Comparison of ENCODE assay signal across 9 mouse cellular contexts in genomic region chr15:9455241-9455640, GRCm38 (mm10). TPM values are rescaled to one million over a fixed set of nuclear protein-coding genes. Genes with fewer than 3 reads are reported as not detected.
DNase-seq lines count a peak whose midpoint lies in the region; ATAC-seq lines count a peak whose summit lies in the region.
"Had no signal": no experiment of that assay in that cellular context is flagged by ENCODE, and none has a peak within 500 bp of the region (broad histone marks: within the 10 kb centered on the region; RNA-seq: fewer than 3 reads in every experiment).

No protein-coding gene starts in this region.

- no peaks in the 10 kb centered on the region for H3K36me3 ChIP-seq in liver, embryonic 15.5 days (replicated peaks)
- H3K36me3 ChIP-seq in neural tube, embryonic 13.5 days, result no peaks in the 10 kb centered on the region

- H3K4me2 ChIP-seq in liver, embryonic 15.5 days, result no peak overlapping the region
- no peak overlapping the region for H3K4me2 ChIP-seq in neural tube, embryonic 13.5 days

- H3K9me3 ChIP-seq in liver, embryonic 15.5 days (replicated peaks), result no peaks in the 10 kb centered on the region
- no peaks in the 10 kb centered on the region for H3K9me3 ChIP-seq in neural tube, embryonic 13.5 days

- 40% methylated on average over 4 of the region's 4 CpGs for WGBS in liver, embryonic 15.5 days (ENCODE audit: insufficient replicate concordance)
- 76% methylated on average over 4 of the region's 4 CpGs for WGBS in neural tube, embryonic 13.5 days

- H3K27ac ChIP-seq in liver, embryonic 15.5 days (replicated peaks), result no peak overlapping the region
- H3K27ac ChIP-seq in neural tube, embryonic 13.5 days (replicated peaks), result no peak overlapping the region

- DNase-seq in urinary bladder, postnatal 14 days (ENCODE audit: low spot score), result peak; percentile 4
- no peak for DNase-seq in urinary bladder, postnatal 10 days (ENCODE audit: low spot score)
- DNase-seq in cerebellum, postnatal 10 days, result peak; percentile 68 to 73
- peak; percentile 11 to 16 for DNase-seq in frontal cortex, postnatal 25 days (ENCODE audit: low spot score in 2 of 2)
- DNase-seq in kidney, adult 9 months, result peak; percentile 39
- DNase-seq in thymus, postnatal 4 days, result peak; percentile 71

- no peaks in the 10 kb centered on the region for H3K4me1 ChIP-seq in liver, embryonic 15.5 days (replicated peaks)
- H3K4me1 ChIP-seq in neural tube, embryonic 13.5 days (replicated peaks), result no peaks in the 10 kb centered on the region

- H3K9ac ChIP-seq in liver, embryonic 15.5 days, result no peak overlapping the region
- no peak overlapping the region for H3K9ac ChIP-seq in neural tube, embryonic 13.5 days

- no peaks in the 10 kb centered on the region for H3K27me3 ChIP-seq in liver, embryonic 15.5 days
- no peaks in the 10 kb centered on the region for H3K27me3 ChIP-seq in neural tube, embryonic 13.5 days

- ATAC-seq in liver, embryonic 15.5 days (ENCODE audit: insufficient read depth), result peak; percentile 73
- ATAC-seq in neural tube, embryonic 13.5 days (ENCODE audit: low read depth), result peak; percentile 94

- H3K4me3 ChIP-seq in liver, embryonic 15.5 days (replicated peaks), result no peak overlapping the region
- no peak overlapping the region for H3K4me3 ChIP-seq in neural tube, embryonic 13.5 days
- H3K4me3 ChIP-seq: erythroblast, embryonic 14.5 days had no signal

RNA-seq across cellular contexts. Expression of gene Capsl, which starts 19.4 kb away (rescaled TPM):
- 0.50 and 0.92 TPM in 2 replicates for polyA plus RNA-seq in liver, embryonic 15.5 days (2015; fragmentation: Nextera tagmentation; extraction: Ambion mirVana)
- 2.1 and 2.4 TPM in 2 replicates for polyA plus RNA-seq in neural tube, embryonic 13.5 days (2015; fragmentation: Nextera tagmentation; extraction: Ambion mirVana)
- polyA plus RNA-seq: erythroblast, embryonic 14.5 days had no signal
